Mouse (Mus musculus) limb, embryonic 15.5 days (tissue): Measurements from ENCODE around the gene Gm44511. TPM values are rescaled to one million over a fixed set of nuclear protein-coding genes. Genes with fewer than 3 reads are reported as not detected.
"Not testable (repeated sequence)": the region's sequence is repeated elsewhere in the genome, so short reads cannot be mapped to it uniquely, and the experiment has no call there.

Experiments used
- ATAC-seq: fragments of 200-750 bp; cut with Nextera tagmentation; 2 replicates; pipeline ENCODE4 v1.8.0; 2017; ENCODE audit warnings: low read depth, moderate TSS enrichment; ENCODE audit not compliant: insufficient number of reproducible peaks, low FRiP score, low TSS enrichment
- H3K27ac ChIP-seq: fragments of 300-500 bp; sonication (generic); 2 replicates; pipeline ENCODE4 v1.5.1; 2015; ENCODE audit warnings: moderate library complexity, mild to moderate bottlenecking, inconsistent platforms
- H3K27me3 ChIP-seq: fragments of 300-500 bp; sonication (generic); 2 replicates; pipeline ENCODE4 v1.6.1; 2015; ENCODE audit warnings: inconsistent platforms
- H3K36me3 ChIP-seq: fragments of 300-500 bp; sonication (generic); 2 replicates; pipeline ENCODE4 v1.6.1; 2015; ENCODE audit warnings: inconsistent platforms
- H3K4me1 ChIP-seq: fragments of 300-500 bp; sonication (generic); 2 replicates; pipeline ENCODE4 v1.6.1; 2015; ENCODE audit warnings: inconsistent platforms
- H3K4me2 ChIP-seq: fragments of 300-500 bp; sonication (generic); 2 replicates; pipeline ENCODE4 v1.6.1; 2015; ENCODE audit warnings: mild to moderate bottlenecking, inconsistent platforms
- H3K4me3 ChIP-seq: fragments of 300-500 bp; sonication (generic); 2 replicates; pipeline ENCODE4 v1.5.1; 2015; ENCODE audit warnings: mild to moderate bottlenecking, inconsistent platforms
- H3K9ac ChIP-seq: fragments of 300-500 bp; sonication (generic); 2 replicates; pipeline ENCODE4 v1.6.1; 2015; ENCODE audit warnings: inconsistent platforms
- H3K9me3 ChIP-seq: fragments of 300-500 bp; sonication (generic); 2 replicates; pipeline ENCODE4 v1.6.1; 2016; ENCODE audit warnings: inconsistent platforms
- WGBS: fragments of 180-500 bp; shearing (Covaris S2); methylation state at CpG from one replicate; pipeline ENCODE4 v1.1.7; 2015; 5-methylcytosine and 5-hydroxymethylcytosine counted together
- polyA plus RNA-seq: library from polyadenylated mRNA; unstranded; fragments of >200 nt; fragmentation: Nextera tagmentation; extraction: Ambion mirVana; gene quantifications from 2 replicates; pipeline ENCODE4 v1.2.1, GENCODE M21; 2015

Gm44511 gene
- polyA plus RNA-seq, 1 experiment from 2014 or later, result not detected

DNA sequence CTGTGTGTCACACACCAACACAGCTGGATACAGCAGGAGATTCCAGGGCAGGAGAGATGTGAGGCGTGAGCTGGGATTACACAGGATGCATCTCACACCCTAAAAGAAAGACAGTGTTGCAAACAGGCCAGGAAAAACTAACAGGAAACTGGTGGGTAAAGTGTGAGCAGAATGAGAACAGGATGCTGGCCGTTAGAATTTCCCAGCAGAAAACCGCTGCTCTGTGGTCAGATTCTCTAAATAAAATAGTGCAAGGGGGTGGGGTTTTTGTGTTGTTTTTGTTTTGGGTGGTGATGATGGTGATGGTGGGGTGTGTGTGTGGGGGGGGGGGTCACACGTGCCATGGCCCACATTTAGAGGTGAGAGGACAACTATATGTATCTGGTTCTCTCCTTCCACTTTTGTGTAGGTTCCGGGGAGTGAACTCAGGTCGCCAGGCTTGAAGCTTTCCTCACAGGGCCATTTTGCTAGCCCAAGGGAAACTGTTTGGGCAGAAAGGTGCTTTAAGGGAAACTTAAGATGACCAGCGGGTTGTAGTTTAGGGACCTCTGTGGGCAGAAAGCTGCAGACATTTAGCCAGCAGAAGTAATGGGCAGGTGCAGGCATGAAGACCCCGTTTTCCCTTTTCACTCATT, 29.7 kb downstream of the Gm44511 start:
- ATAC-seq, result no peak
- H3K9ac ChIP-seq, result no peak overlapping the region
- no peaks in the 10 kb centered on the region for H3K9me3 ChIP-seq
- peaks cover 13% of the 10 kb centered on the region; the same call in 1 of the 2 replicates for H3K4me1 ChIP-seq
- no peaks in the 10 kb centered on the region for H3K36me3 ChIP-seq
- H3K27ac ChIP-seq, result no peak overlapping the region
- WGBS, result 75% methylated on average over 8 of the region's 8 CpGs
- H3K4me2 ChIP-seq, result no peak overlapping the region
- H3K27me3 ChIP-seq, result no peaks in the 10 kb centered on the region
- no peak overlapping the region for H3K4me3 ChIP-seq

DNA sequence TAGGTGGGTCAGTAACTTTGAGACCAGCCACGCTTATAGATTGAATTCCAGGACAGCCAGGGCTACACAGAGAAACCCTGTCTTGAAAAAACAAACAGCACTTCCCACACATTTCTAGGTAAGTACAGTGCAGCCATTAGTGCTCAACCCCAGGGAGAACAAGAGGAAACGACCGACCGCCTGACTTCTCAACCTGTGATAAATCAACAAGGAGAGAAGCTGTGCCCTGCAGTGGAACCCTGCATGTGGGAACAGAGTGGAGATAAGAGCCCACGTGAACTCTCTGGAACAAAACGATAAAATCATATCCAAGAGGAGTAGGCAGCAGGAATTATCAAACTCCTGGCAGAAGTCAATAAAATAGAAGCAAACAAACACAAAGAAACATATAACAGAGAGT, 32.4 kb downstream of the Gm44511 start:
- no peak for ATAC-seq

DNA sequence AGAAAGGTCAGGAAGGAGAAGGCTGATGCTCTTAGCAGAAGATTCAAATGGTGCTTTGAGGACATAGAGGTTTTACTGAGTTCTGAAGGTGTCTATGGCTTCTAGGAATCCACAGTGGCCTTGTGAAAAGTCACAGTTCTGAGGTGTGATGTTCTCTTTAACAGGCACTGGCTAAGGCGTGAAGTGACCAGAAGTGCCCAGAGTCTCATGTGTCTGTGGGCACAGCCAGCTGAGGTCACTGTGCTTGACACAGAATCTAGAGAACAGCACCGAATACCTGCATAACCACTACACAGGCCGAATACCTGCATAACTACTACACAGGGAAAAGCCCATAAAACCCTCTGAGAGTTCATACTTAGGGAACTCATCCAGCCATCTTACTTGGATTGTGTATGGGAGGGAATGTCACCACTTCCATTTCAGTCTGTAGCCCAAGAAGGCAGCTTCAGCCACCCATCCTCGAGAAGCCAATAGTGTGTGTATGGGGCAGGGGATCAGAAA, 35.6 kb downstream of the Gm44511 start:
- ATAC-seq, H3K36me3 ChIP-seq, H3K9me3 ChIP-seq, H3K27ac ChIP-seq, H3K4me2 ChIP-seq, H3K4me1 ChIP-seq, H3K27me3 ChIP-seq, H3K9ac ChIP-seq, H3K4me3 ChIP-seq: not testable (repeated sequence)
- 76% methylated on average over 4 of the region's 4 CpGs for WGBS

More for the DNA sequence above, 32.4 kb downstream of the Gm44511 start:
- no peak overlapping the region for H3K9ac ChIP-seq
- H3K9me3 ChIP-seq, result no peaks in the 10 kb centered on the region
- H3K4me2 ChIP-seq, result no peak overlapping the region
- H3K4me3 ChIP-seq, result no peak overlapping the region
- H3K27me3 ChIP-seq, result no peaks in the 10 kb centered on the region
- WGBS, result 40% methylated on average over 6 of the region's 6 CpGs
- H3K4me1 ChIP-seq, result peaks cover 10% of the 10 kb centered on the region; the same call in 1 of the 2 replicates
- H3K36me3 ChIP-seq, result no peaks in the 10 kb centered on the region
- no peak overlapping the region for H3K27ac ChIP-seq

DNA sequence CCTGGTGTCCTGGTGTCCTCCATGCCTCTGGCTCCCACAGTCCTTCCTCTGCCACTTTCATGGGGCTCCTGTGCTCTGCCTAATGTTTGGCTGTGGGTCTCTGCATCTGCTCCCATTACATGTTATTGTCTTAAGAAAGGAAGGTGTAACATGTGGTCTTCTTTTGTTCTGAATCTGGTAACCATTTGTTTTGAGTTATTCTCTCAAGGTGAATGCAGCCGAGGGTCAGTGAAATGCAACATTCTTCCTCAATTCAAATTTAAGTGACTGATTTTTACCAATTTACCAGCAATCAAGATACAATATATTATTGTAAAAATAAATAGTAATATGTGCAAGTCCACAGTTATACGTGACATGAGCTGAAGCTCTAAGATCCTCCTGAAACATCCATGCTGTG, 37.0 kb downstream of the Gm44511 start, which contains the start of gene Klrb1c:
Klrb1c (minus strand) TSS at position 101 of the 400 bp plus-strand sequence.
- no peaks in the 10 kb centered on the region for H3K27me3 ChIP-seq
- no peaks in the 10 kb centered on the region for H3K36me3 ChIP-seq
- no peaks in the 10 kb centered on the region for H3K9me3 ChIP-seq
- H3K9ac ChIP-seq, result no peak within 1 kb of the TSS
- no peak within 1 kb of the TSS for H3K4me3 ChIP-seq
- H3K4me1 ChIP-seq, result no peaks in the 10 kb centered on the region
- ATAC-seq, result no peak
- WGBS, result 78% methylated on average over 2 of the region's 2 CpGs
- no peak within 1 kb of the TSS for H3K27ac ChIP-seq
- no peak within 1 kb of the TSS for H3K4me2 ChIP-seq

DNA sequence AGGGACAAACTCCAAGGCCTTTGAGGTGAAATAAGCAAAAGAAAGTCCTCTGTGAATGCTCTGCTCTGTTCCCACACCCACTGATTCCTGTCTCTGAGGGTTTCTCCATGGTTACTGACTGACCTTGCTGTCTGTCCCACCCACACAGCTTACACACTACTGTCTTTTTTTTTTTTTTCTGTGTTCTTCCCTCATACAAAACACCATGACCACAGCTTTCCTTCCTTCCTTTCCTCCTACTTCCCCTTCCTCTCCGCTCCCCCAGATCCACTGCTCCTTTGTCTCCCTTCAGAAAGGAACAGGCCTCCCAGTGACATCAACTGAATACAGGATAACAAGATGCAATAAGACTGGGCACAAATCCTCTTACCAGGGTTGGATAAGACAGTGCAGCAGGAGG, 37.6 kb downstream of the Gm44511 start:
- WGBS, result 90% methylated on average over 1 of the region's 1 CpGs
- Histone ChIP-seq H3K9ac (no peak overlapping the region), H3K4me1 (no peaks in the 10 kb centered on the region), H3K36me3 (no peaks in the 10 kb centered on the region), H3K9me3 (no peaks in the 10 kb centered on the region), H3K4me2 (no peak overlapping the region), H3K4me3 (no peak overlapping the region), H3K27ac (no peak overlapping the region), H3K27me3 (no peaks in the 10 kb centered on the region)
- no peak for ATAC-seq

DNA sequence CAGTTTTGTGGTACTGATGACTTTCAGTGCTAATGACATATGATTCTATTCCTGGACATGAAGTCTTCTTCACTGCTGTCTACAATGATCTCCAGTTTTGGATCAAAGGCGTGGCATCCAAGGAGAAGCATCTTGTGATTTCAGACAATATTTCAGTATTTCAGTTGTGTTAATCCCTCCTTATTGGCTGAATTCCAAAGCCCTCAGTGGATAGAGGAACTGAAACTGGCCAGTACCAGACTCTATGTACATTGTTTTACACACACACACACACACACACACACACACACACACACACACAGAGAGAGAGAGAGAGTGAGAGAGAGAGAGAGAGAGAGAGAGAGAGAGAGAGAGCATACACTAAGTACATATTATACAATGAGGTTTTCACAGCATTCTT, 39.7 kb downstream of the Gm44511 start:
- not testable (repeated sequence) for H3K9ac ChIP-seq, H3K36me3 ChIP-seq, H3K4me3 ChIP-seq, H3K4me1 ChIP-seq, H3K27me3 ChIP-seq, H3K4me2 ChIP-seq, H3K9me3 ChIP-seq, H3K27ac ChIP-seq, ATAC-seq
- WGBS, result 88% methylated on average over 1 of the region's 1 CpGs

DNA sequence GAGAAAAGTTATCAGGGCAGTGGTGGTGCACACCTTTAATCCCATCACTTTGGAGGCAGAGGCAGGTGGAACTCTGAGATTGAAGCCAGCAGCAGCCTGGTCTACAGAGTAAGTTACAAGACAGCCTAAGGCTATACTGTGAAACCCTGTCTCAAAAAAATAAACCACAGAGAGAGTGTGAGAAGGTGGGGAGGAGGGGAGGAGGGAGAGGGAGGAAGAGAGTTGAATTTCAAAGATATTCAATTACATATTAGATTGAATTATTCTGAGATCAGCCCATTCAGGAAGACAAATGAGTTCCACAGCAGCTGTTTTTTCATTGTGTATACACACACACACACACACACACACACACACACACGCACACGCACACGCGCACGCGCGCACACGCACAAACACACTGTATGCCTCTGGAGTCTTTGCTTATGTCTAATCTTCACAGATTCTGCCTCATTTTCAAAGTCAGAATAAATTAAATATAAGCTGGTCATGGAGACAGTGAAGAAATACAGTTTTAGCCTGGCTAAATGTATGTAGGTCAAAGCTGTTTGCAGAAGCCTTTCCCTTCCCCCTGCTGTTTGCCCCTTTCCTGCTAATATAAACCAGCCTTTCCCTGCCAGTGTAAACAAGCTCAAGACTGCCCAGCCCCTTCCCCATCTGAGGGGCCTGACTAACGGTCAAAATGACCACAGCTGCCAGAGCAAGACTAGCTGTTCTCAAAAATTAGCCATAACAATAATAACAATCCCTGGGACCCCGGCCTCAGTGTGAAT, 56.4 kb downstream of the Gm44511 start:
- WGBS, result 73% methylated on average over 10 of the region's 10 CpGs
- Histone ChIP-seq H3K27ac (no peak overlapping the region), H3K4me1 (0 out of 2 replicates have a peak, but pooled peaks cover 2% of the 10 kb centered on the region)

DNA sequence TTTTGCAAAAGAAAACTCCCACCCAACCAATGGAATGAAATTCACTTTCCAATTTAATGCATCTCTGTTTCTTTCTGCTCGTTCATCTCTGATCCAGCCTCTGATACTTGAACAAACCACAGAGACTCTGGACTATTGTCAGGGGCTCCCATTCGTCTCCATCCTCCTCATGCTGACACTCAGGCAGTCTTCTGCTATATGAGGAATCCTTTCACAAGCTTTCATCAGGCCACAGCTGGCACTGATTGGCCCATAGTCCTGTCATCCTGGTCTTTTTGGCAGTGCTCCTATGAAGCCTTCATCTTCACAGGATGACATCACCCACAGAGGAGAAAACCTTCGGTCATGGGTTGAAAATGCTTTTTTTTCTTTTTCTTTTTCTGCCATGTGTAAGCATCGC, 58.1 kb downstream of the Gm44511 start:
- Histone ChIP-seq H3K4me2 (no peak overlapping the region), H3K9me3 (no peaks in the 10 kb centered on the region), H3K4me1 (peaks cover 2% of the 10 kb centered on the region; the same call in 1 of the 2 replicates), H3K9ac (no peak overlapping the region), H3K27ac (no peak overlapping the region), H3K4me3 (no peak overlapping the region), H3K36me3 (no peaks in the 10 kb centered on the region), H3K27me3 (no peaks in the 10 kb centered on the region)
- 79% methylated on average over 4 of the region's 4 CpGs for WGBS
- no peak for ATAC-seq

More for the DNA sequence above, 56.4 kb downstream of the Gm44511 start:
- Histone ChIP-seq H3K9ac (no peak overlapping the region), H3K4me3 (no peak overlapping the region), H3K9me3 (no peaks in the 10 kb centered on the region), H3K4me2 (no peak overlapping the region), H3K36me3 (no peaks in the 10 kb centered on the region), H3K27me3 (no peaks in the 10 kb centered on the region)
- ATAC-seq, result no peak

DNA sequence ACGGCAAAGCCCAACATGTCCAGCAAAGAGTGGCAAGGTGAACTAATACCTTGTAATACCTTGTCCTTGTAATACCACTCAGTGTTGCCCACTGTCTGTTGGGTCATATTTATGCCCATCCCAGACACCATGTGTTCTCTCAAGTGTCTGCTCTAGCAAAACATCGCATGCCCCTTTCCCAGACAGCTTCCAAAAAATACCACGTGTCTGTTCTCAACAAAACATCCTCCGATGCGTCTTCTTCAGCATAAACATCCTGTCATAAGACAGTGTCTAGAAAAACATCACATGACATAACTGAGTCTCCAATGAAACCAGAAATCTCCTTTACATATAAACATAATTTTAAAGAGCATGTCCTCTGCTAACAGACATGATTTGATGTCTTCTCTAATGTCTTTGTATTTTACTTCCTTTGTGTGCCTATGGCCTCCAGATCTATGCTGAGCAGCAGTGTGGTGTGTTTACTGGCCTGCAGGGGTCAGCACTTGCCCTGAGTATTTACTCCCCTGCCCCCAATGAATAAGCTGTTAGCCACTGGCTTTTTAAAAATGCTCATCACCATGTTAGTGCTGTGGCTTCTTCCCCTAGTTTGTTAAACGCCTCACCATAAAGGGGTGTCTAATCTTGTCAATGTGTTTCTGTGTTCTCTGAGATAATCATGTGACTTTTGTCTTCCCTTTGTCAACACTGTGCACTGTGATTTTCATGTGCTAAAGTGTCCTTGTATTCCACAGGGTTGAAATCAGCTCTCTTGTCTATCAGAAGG, 59.4 kb downstream of the Gm44511 start:
- H3K4me3 ChIP-seq, H3K36me3 ChIP-seq, H3K4me2 ChIP-seq, ATAC-seq, H3K27me3 ChIP-seq, H3K4me1 ChIP-seq, H3K9me3 ChIP-seq, H3K9ac ChIP-seq, H3K27ac ChIP-seq: not testable (repeated sequence)
- WGBS, result 68% methylated on average over 6 of the region's 6 CpGs

DNA sequence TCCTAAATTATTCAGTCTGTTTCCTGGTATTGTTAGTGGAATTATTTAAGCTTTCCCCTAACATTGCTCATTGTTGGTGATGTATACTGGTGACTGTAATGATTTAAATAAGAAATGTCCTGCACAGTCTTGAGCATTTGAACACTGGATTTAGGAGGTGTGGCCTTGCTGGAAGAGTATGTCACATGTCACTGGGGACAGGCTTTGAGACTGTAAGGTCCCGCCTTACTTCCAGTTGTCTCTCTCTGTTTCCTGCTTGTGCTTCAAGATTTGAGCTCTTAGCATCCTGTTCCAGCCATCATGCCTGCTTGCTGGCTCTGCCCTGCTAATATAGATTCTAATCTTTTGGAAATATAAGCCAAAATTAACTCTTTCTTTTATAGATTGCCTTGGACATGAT, 60.9 kb downstream of the Gm44511 start:
- Histone ChIP-seq H3K4me2 (no peak overlapping the region), H3K36me3 (no peaks in the 10 kb centered on the region), H3K4me1 (peaks cover 6% of the 10 kb centered on the region; the same call in 1 of the 2 replicates), H3K27me3 (no peaks in the 10 kb centered on the region), H3K9ac (no peak overlapping the region), H3K4me3 (no peak overlapping the region), H3K9me3 (no peaks in the 10 kb centered on the region), H3K27ac (no peak overlapping the region)
- ATAC-seq, result no peak
- 79% methylated on average over 1 of the region's 1 CpGs for WGBS

DNA sequence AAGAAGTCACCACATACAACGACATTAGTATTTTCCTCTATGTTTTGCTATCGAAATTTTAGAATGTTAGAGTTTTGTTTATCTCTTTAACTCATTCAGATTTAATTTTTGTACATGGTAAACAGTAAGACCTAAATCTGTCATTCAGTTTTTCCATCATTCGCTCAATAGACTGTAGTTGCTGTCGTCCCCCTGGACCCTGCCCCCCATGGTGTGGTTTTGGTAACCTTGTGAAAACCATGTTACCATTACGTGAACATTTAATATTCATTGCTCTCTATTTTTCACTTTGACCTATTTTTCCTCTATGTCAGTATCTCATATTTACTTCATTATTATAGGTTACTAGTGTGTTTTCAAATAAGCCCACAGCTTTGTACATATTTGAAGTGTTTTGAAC, 61.5 kb downstream of the Gm44511 start:
- H3K4me3 ChIP-seq, result peak overlapping the region; percentile 47
- no peaks in the 10 kb centered on the region for H3K36me3 ChIP-seq
- no peaks in the 10 kb centered on the region for H3K9me3 ChIP-seq
- no peak overlapping the region for H3K9ac ChIP-seq
- peaks cover 4% of the 10 kb centered on the region; the same call in 1 of the 2 replicates for H3K4me1 ChIP-seq
- peak overlapping the region; percentile 55 for H3K4me2 ChIP-seq
- 14% methylated on average over 5 of the region's 5 CpGs for WGBS
- no peak overlapping the region for H3K27ac ChIP-seq
- no peaks in the 10 kb centered on the region for H3K27me3 ChIP-seq
- no peak for ATAC-seq
